Mouse (Mus musculus): ENCODE measurements around the gene Cd38.

DNA sequence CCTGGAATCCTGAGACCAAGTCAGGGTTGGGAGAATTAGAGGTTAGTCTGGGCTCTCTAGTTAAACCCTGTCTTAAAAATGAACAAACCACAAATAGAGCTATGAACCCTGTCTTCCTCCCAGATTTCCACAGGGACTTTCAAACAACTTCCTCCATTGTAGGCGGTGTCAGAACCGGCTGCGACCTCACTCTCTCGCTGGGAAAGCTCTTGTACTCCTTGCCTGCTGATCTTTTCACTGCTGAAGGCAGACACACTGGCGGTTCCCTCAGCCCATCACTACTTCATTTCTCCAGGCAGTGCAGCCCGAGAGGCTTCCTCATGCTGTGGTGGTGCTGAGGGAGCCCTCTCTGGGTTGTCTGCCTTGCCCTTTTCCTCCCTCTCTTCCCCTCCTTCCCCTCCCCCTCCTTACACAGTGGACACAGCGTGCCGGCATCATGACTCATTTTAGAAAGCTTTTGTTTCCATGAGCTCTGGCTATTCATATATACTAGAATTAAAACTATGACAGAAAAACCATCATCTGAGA is 80.5 kb downstream of the Cd38 start:
- TF ChIP-seq CTCF (IDR thresholded peaks at IDR 0.05; ENCODE audit: low read depth, low read length) = no peak
- TF ChIP-seq POLR2A (IDR thresholded peaks at IDR 0.05; ENCODE audit: extremely low read depth, insufficient read depth, low read length) = no peak
